Mouse (Mus musculus) myocyte (in vitro differentiated cells): ENCODE data around the gene Cdiptos.

ENCODE experiments used
- MAX ChIP-seq: IDR thresholded peaks from one replicate; pipeline ENCODE4 v1.6.1; 2011; ENCODE audit warnings: low read depth, mild to moderate bottlenecking, control low read depth
- MYOG ChIP-seq, 3 experiments: IDR thresholded peaks; one replicate each; pipeline ENCODE4 v1.6.1; 2011; ENCODE audit warnings: control low read depth in 2 of 3, low read depth in 2 of 3, mild to moderate bottlenecking in 2 of 3; ENCODE audit not compliant: insufficient read length in 2 of 3, control insufficient read depth in 1 of 3, insufficient read depth in 1 of 3
- USF1 ChIP-seq: IDR thresholded peaks from one replicate; pipeline ENCODE4 v1.6.1; 2011; ENCODE audit warnings: low read depth, mild to moderate bottlenecking, control low read depth, moderate library complexity

DNA sequence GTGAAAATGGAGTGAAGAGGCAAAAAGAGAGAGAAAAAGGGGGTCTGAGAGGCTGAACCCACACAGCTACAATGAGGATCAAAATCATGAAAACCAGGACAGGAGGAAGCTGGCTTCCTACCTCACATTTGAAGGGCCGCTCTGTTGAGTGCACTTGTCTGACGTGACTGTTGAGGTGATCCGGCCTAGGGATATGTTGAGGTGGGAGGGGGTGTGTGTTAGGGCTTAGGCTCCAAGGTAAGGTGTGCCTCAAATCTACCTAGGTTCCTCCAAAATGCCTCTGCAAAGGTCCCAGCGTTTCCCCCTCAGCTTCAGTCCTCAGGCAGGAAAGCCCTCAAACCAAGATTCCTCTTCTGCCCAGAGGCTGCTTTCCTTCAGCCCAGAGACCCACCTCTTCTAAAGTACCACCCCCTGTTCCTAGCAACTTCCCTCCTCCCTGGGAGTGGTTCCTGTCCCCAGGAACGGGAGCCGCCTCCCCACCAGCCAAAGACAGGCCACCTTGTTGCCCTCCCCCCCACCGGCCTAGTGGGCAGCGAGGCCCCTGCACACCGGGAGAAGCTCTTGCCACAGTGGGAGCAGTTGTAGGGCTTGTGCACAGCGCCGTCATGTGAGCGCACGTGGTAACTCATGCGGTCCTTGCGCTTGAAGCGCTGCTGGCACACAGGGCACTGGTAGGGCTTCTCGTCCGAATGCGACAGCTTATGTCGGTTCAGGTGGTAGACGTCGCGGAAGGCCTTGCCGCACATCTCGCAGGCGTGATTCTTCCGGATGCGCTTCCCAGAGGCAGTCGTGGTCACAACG is 49.1 kb upstream of the Cdiptos start:
- TF ChIP-seq USF1 (peak; percentile 14), MYOG (IDR thresholded peaks at IDR 0.05; ENCODE audit: control insufficient read depth in 1 of 3, insufficient read depth in 1 of 3, insufficient read length in 2 of 3, low read depth in 2 of 3) (peak in 1 of 3 experiments; percentile 71), MAX (peak; percentile 88)
